Comparison of ENCODE assay signal across 24 mouse cellular contexts in the genomic region with DNA sequence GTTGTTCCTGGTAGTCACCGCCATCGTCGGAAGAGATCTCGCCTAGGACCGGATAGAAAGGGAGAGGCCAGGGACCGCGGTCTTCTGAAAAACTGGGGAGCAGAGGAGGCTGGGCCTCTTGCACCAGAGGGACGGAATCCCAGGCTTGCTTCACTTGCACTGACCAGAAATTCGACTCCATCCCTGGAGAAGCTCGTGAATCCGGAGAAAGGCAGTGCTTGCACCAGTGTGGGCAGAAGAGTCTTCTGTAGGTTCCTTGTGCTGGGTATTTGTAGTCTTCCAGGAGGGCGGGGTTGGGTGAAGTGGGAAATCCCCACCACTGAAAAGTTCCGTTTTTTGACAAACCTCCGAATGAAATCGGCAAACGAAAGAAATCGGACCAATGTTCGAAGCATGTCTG. TPM values are rescaled to one million over a fixed set of nuclear protein-coding genes. Genes with fewer than 3 reads are reported as not detected.
DNase-seq lines count a peak whose midpoint lies in the region; ATAC-seq lines count a peak whose summit lies in the region.
"Not testable (repeated sequence)": the region's sequence is repeated elsewhere in the genome, so short reads cannot be mapped to it uniquely, and the experiment has no call there.
"Had no signal": no experiment of that assay in that cellular context is flagged by ENCODE, and none has a peak within 500 bp of the region (broad histone marks: within the 10 kb centered on the region; RNA-seq: fewer than 3 reads in every experiment).

No protein-coding gene starts in this region.

- H3K9me3 ChIP-seq in hindbrain, embryonic 11.5 days (ENCODE audit: control insufficient read depth, low read length); midbrain, embryonic 15.5 days: not testable (repeated sequence)

- H3K4me3 ChIP-seq in hindbrain, embryonic 11.5 days (ENCODE audit: low read depth, low read length); midbrain, embryonic 15.5 days: not testable (repeated sequence)

- H3K9ac ChIP-seq in hindbrain, embryonic 11.5 days (ENCODE audit: low read depth, low read length); midbrain, embryonic 15.5 days: not testable (repeated sequence)

- H3K4me1 ChIP-seq in hindbrain, embryonic 11.5 days (replicated peaks; ENCODE audit: control insufficient read depth, insufficient read depth, low read length); midbrain, embryonic 15.5 days: not testable (repeated sequence)

- peaks cover 11% of the 10 kb centered on the region; the same call in 1 of the 2 replicates for H3K27me3 ChIP-seq in hindbrain, embryonic 11.5 days (ENCODE audit: control insufficient read depth, insufficient read depth, low read length)
- peaks cover 22% of the 10 kb centered on the region for H3K27me3 ChIP-seq in midbrain, embryonic 15.5 days (replicated peaks)

- H3K36me3 ChIP-seq in hindbrain, embryonic 11.5 days (ENCODE audit: control insufficient read depth, insufficient read depth, low read length); midbrain, embryonic 15.5 days (replicated peaks): not testable (repeated sequence)

- not testable (repeated sequence) for H3K27ac ChIP-seq in hindbrain, embryonic 11.5 days (ENCODE audit: low read depth, low read length); midbrain, embryonic 15.5 days

- ATAC-seq in hindbrain, embryonic 11.5 days (ENCODE audit: low FRiP score), result peak; percentile 27; the same call in 1 of the 2 replicates
- ATAC-seq in midbrain, embryonic 15.5 days (replicated peaks), result peak; percentile 30; the same call in 1 of the 2 replicates

- DNase-seq in cerebellum, postnatal 10 days, result peak; percentile 13 to 38
- DNase-seq in gastrocnemius, postnatal 10 days, result peak; percentile 5
- DNase-seq in hindbrain, embryonic 11.5 days (ENCODE audit: low spot score), result not testable (repeated sequence)
- DNase-seq in layer of hippocampus, postnatal 14 days (ENCODE audit: low spot score in 2 of 2), result peak; percentile 20 to 48
- peak; percentile 10 for DNase-seq in ovary, postnatal 36 days (ENCODE audit: low spot score)

- 0% methylated on average over 5 of the region's 18 CpGs for WGBS in hindbrain, embryonic 11.5 days
- WGBS in midbrain, embryonic 15.5 days, result under 1% methylated on average over 9 of the region's 18 CpGs

- H3K4me2 ChIP-seq in hindbrain, embryonic 11.5 days (replicated peaks; ENCODE audit: low read depth, low read length); midbrain, embryonic 15.5 days: not testable (repeated sequence)

RNA-seq across cellular contexts. Expression of gene Gm36079, which starts 8.3 kb away (rescaled TPM):
- total RNA-seq in gastrocnemius, postnatal 10 days (2021), result not detected
- polyA plus RNA-seq in hindbrain, embryonic 11.5 days (2014; fragmentation: Nextera tagmentation; extraction: Ambion mirVana), result not detected in 2 replicates
- not detected for total RNA-seq in layer of hippocampus, postnatal 14 days (2021)
- not detected in 2 replicates for polyA plus RNA-seq in midbrain, embryonic 15.5 days (2015; fragmentation: Nextera tagmentation; extraction: Ambion mirVana)
- total RNA-seq: adrenal gland, adult 8-10 months; adrenal gland, postnatal 36 days; common myeloid progenitor, adult 5-6 weeks; ES-E14; gastrocnemius, adult 8-10 months; gastrocnemius, postnatal 4 days; heart, adult 8-10 months; heart, postnatal 25 days had no signal
- polyA plus RNA-seq: embryonic facial prominence, embryonic 11.5 days; embryonic facial prominence, embryonic 15.5 days; erythroblast, embryonic 14.5 days; forebrain, embryonic 10.5 days; forebrain, embryonic 14.5 days; heart, embryonic 12.5 days; heart, embryonic 16.5 days; hindbrain, embryonic 12.5 days; hindbrain, embryonic 16.5 days; inflammation-experienced regulatory T-cells, adult 6 months had no signal

RNA-seq across cellular contexts. Expression of gene Gm21188, which starts 16.8 kb away (rescaled TPM):
- under 1 TPM in 1 of 2 experiments, not detected in 1; 0.29 TPM for total RNA-seq in gastrocnemius, postnatal 10 days (2021)
- not detected in 2 replicates for polyA plus RNA-seq in hindbrain, embryonic 11.5 days (2014; fragmentation: Nextera tagmentation; extraction: Ambion mirVana)
- not detected for total RNA-seq in layer of hippocampus, postnatal 14 days (2021)
- polyA plus RNA-seq in midbrain, embryonic 15.5 days (2015; fragmentation: Nextera tagmentation; extraction: Ambion mirVana), result not detected in 2 replicates
- total RNA-seq: ES-E14 had no signal
- polyA plus RNA-seq: embryonic facial prominence, embryonic 11.5 days; embryonic facial prominence, embryonic 15.5 days; erythroblast, embryonic 14.5 days; forebrain, embryonic 10.5 days; forebrain, embryonic 14.5 days; heart, embryonic 12.5 days; hindbrain, embryonic 12.5 days; hindbrain, embryonic 16.5 days had no signal
